Mouse (Mus musculus) thymus, adult 2 months (tissue): ENCODE measurements around the gene Phpt1. TPM values are rescaled to one million over a fixed set of nuclear protein-coding genes. Genes with fewer than 3 reads are reported as not detected.

ENCODE experiments used
- DNase-seq: peaks from one replicate; pipeline ENCODE4 v3.0.0; 2021
- H3K27ac ChIP-seq: fragments of 200-500 bp; 2 replicates; pipeline ENCODE4 v1.5.1; 2012; ENCODE audit warnings: low read length, control low read depth; ENCODE audit not compliant: control insufficient read depth, insufficient read depth
- H3K27me3 ChIP-seq: fragments of 200-500 bp; 2 replicates; pipeline ENCODE4 v1.6.1; 2012; ENCODE audit warnings: mild to moderate bottlenecking, low read length, moderate library complexity, mixed read lengths; ENCODE audit not compliant: control insufficient read depth, insufficient read depth
- H3K36me3 ChIP-seq: fragments of 200-500 bp; 2 replicates; pipeline ENCODE4 v1.6.1; 2012; ENCODE audit warnings: mild to moderate bottlenecking, low read length, moderate library complexity; ENCODE audit not compliant: control insufficient read depth, insufficient read depth
- H3K4me1 ChIP-seq: fragments of 200-500 bp; replicated peaks from 2 replicates; pipeline ENCODE4 v1.6.1; 2012; ENCODE audit warnings: low read length; ENCODE audit not compliant: control insufficient read depth, insufficient read depth
- H3K4me3 ChIP-seq: fragments of 200-500 bp; 2 replicates; pipeline ENCODE4 v1.5.1; 2012; ENCODE audit warnings: mild to moderate bottlenecking, low read length, control low read depth, moderate library complexity; ENCODE audit not compliant: control insufficient read depth, insufficient read depth
- CTCF ChIP-seq: fragments of 200-500 bp; IDR thresholded peaks from 2 replicates; pipeline ENCODE4 v1.5.1; 2012; ENCODE audit warnings: mild to moderate bottlenecking, control low read depth, low read length, moderate library complexity, borderline replicate concordance; ENCODE audit not compliant: control insufficient read depth, poor library complexity, insufficient read depth; ENCODE audit errors: extremely low read depth
- POLR2A ChIP-seq: fragments of 200-500 bp; IDR thresholded peaks from 2 replicates; pipeline ENCODE4 v1.6.1; 2012; ENCODE audit warnings: mild to moderate bottlenecking, low read length, control low read depth, moderate library complexity; ENCODE audit not compliant: control insufficient read depth, poor library complexity, insufficient read depth; ENCODE audit errors: extremely low read depth
- WGBS: fragments of 180-500 bp; shearing (Covaris S2); methylation state at CpG from one replicate; pipeline ENCODE4 v1.1.7; 2018; 5-methylcytosine and 5-hydroxymethylcytosine counted together
- polyA plus RNA-seq: library from polyadenylated mRNA; depleted of rRNA; stranded (reverse); fragments of >200 nt; gene quantifications from 2 replicates; pipeline ENCODE4 v1.2.3, GENCODE M21; 2012

Phpt1 gene
- polyA plus RNA-seq, 1 experiment, result 94.7 TPM

GRCm38 (mm10) chr2:25545996-25546810 is 28.8 kb downstream of the Phpt1 start:
- 8% methylated on average over 43 of the region's 43 CpGs for WGBS
- peak; percentile 27 for DNase-seq
- Histone ChIP-seq H3K36me3 (no peaks in the 10 kb centered on the region), H3K4me3 (peak overlapping the region; percentile 68), H3K27me3 (no peaks in the 10 kb centered on the region), H3K27ac (peak overlapping the region; percentile 68), H3K4me1 (peaks cover 59% of the 10 kb centered on the region)
- no peak for TF ChIP-seq POLR2A
- no peak for TF ChIP-seq CTCF

GRCm38 (mm10) chr2:25541644-25542367 is 33.2 kb downstream of the Phpt1 start:
- TF ChIP-seq CTCF (no peak), POLR2A (no peak)
- Histone ChIP-seq H3K4me1 (peaks cover 33% of the 10 kb centered on the region), H3K27me3 (no peaks in the 10 kb centered on the region), H3K36me3 (peaks cover 20% of the 10 kb centered on the region), H3K27ac (no peak overlapping the region), H3K4me3 (no peak overlapping the region)
- WGBS, result 90% methylated on average over 10 of the region's 10 CpGs
- no peak for DNase-seq

GRCm38 (mm10) chr2:25540541-25540948 is 34.5 kb downstream of the Phpt1 start:
- TF ChIP-seq CTCF (no peak), POLR2A (no peak)
- no peak overlapping the region for H3K4me3 ChIP-seq
- H3K4me1 ChIP-seq, result peaks cover 27% of the 10 kb centered on the region
- H3K27me3 ChIP-seq, result no peaks in the 10 kb centered on the region
- no peak overlapping the region for H3K27ac ChIP-seq
- no peak for DNase-seq
- H3K36me3 ChIP-seq, result peaks cover 33% of the 10 kb centered on the region
- WGBS, result 91% methylated on average over 4 of the region's 4 CpGs

- H3K27ac ChIP-seq, result peak overlapping the region; percentile 24; the same call in 1 of the 2 replicates
- no peak for DNase-seq
- H3K36me3 ChIP-seq, result peaks cover 55% of the 10 kb centered on the region
- no peak for TF ChIP-seq CTCF
- no peak for TF ChIP-seq POLR2A
- H3K4me3 ChIP-seq, result no peak overlapping the region
- H3K27me3 ChIP-seq, result no peaks in the 10 kb centered on the region
- H3K4me1 ChIP-seq, result peaks cover 8% of the 10 kb centered on the region
- WGBS, result 90% methylated on average over 8 of the region's 8 CpGs
Measured at GRCm38 (mm10) chr2:25536531-25536930, 38.5 kb downstream of the Phpt1 start.

- no peak for TF ChIP-seq POLR2A
- no peak for TF ChIP-seq CTCF
- Histone ChIP-seq H3K36me3 (peaks cover 67% of the 10 kb centered on the region), H3K27ac (peak overlapping the region; percentile 86), H3K27me3 (no peaks in the 10 kb centered on the region), H3K4me3 (no peak overlapping the region), H3K4me1 (peaks cover 6% of the 10 kb centered on the region)
- 95% methylated on average over 2 of the region's 2 CpGs for WGBS
- no peak for DNase-seq
Measured at GRCm38 (mm10) chr2:25534866-25535182, 40.2 kb downstream of the Phpt1 start.

GRCm38 (mm10) chr2:25534178-25534865 is 40.7 kb downstream of the Phpt1 start:
- Histone ChIP-seq H3K4me1 (peaks cover 6% of the 10 kb centered on the region), H3K4me3 (no peak overlapping the region), H3K27ac (peak overlapping the region; percentile 86), H3K36me3 (peaks cover 71% of the 10 kb centered on the region), H3K27me3 (no peaks in the 10 kb centered on the region)
- WGBS, result 67% methylated on average over 3 of the region's 3 CpGs
- TF ChIP-seq CTCF (no peak), POLR2A (no peak)
- DNase-seq, result peak; percentile 16
